In genomic region chr19:18815170-18815569, GRCm38 (mm10) we compare ENCODE assay signal across 14 mouse cellular contexts.
"Had no signal": no experiment of that assay in that cellular context is flagged by ENCODE, and none has a peak within 500 bp of the region (broad histone marks: within the 10 kb centered on the region; RNA-seq: fewer than 3 reads in every experiment).

No protein-coding gene starts in this region.

- DNase-seq: lung, embryonic 14.5 days; lung, postnatal 10 days; lung, postnatal 4 days; midbrain, embryonic 14.5 days; right cerebral cortex, postnatal 4 days; thymus, postnatal 14 days had no signal

- H3K4me3 ChIP-seq: left cerebral cortex, adult 2 months; limb, embryonic 10.5 days; liver, embryonic 15.5 days; midbrain, embryonic 10.5 days; myocyte; neural tube, embryonic 15.5 days had no signal

- H3K36me3 ChIP-seq: limb, embryonic 10.5 days; liver, embryonic 15.5 days; midbrain, embryonic 10.5 days; neural tube, embryonic 15.5 days had no signal

- H3K27ac ChIP-seq: hindbrain, postnatal 0 days; left cerebral cortex, adult 2 months; limb, embryonic 10.5 days; liver, embryonic 15.5 days; midbrain, embryonic 10.5 days; neural tube, embryonic 15.5 days had no signal

- ATAC-seq: hindbrain, postnatal 0 days had no signal

- H3K4me2 ChIP-seq: liver, embryonic 11.5 days; liver, embryonic 15.5 days; lung, embryonic 14.5 days; neural tube, embryonic 15.5 days had no signal

- H3K4me1 ChIP-seq: limb, embryonic 10.5 days; liver, embryonic 15.5 days; midbrain, embryonic 10.5 days; neural tube, embryonic 15.5 days had no signal

- H3K27me3 ChIP-seq: liver, embryonic 15.5 days; neural tube, embryonic 15.5 days had no signal

- H3K9ac ChIP-seq: liver, embryonic 15.5 days; lung, embryonic 14.5 days; neural tube, embryonic 15.5 days had no signal

- H3K9me3 ChIP-seq: limb, embryonic 10.5 days; liver, embryonic 15.5 days; midbrain, embryonic 10.5 days; neural tube, embryonic 15.5 days had no signal
